Mouse (Mus musculus): ENCODE data around the gene Mtss1l.
"Not testable (repeated sequence)": the region's sequence is repeated elsewhere in the genome, so short reads cannot be mapped to it uniquely, and the experiment has no call there.

The Mtss1l gene

DNA sequence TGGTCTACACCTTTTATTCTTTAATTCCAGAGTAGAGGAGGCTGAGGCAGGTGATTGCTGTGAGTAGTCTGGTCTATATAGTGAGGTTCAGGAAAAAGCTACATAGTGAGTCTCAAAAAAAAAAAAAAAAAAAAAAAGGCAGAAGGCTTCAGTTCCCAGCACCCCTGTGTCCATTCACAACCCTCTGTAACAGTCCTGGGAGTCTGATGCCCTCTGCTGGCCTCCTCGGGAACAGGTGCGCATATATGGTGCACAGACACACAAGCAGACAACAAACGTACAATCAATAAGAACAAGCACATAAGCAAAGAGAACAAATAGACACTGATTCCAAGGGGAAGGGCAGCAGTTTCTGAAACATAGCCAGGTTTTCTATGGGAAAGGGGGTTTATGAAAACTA lies 55.1 kb downstream of the Mtss1l start:
- DNase-seq (ENCODE audit: low read depth, low spot score), result no peak

DNA sequence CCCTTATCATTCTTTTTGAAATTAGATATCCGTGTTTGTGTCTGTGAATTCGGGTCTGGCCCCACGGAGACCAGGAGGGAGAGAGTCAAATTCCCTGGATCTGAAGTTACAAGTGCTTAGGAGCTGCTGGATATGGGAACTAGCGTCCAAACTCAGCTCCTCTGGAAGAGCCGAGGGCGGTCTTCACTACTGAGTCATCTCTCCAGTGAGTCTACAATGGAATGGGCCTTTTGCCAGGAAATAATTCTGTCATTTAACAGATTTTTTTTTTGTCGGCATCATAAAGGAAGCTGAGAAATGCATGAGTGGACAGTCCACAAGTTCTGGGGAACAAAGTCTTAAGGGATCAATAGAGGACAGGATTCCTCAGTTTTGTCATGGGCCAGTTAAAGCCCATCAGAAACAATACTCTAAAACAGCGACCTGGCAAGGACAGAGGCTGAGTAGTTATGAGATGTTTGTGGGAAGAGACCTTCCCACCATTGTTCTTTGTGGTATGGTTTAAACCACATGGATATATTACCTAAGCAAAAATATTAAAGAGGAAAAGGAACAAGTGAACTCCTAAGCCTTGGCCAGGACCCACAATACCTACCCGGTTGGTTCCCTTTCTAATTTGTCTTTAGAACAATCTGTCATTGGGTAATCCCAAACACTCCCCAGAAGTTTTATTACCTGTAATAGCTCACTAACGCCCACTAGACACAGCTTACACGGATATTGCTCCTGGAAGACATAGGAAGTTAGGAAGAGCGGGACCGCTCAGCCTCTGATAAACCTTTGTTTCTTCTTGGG lies 58.8 kb downstream of the Mtss1l start:
- DNase-seq (ENCODE audit: low read depth, low spot score), result no peak

GRCm38 (mm10) chr8:110785366-110785765 lies 64.1 kb downstream of the Mtss1l start:
- DNase-seq (ENCODE audit: low read depth, low spot score), result no peak

DNA sequence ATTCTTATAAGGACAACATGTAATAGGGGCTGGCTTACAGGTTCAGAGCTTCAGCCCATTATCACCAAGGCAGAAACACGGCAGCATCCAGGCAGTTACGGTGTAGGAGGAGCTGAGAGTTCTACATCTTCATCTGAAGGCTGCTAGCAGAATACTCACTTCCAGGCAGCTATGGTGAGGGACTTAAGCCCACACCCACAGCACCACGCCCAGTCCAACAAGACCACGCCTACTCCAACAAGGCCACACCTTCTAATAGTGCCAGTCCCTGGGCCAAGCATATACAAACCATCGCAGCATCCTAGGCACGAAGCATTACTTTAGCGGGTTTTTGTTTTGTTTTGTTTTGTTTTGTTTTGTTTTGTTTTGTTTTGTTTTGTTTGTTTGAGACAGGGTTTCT lies 65.2 kb downstream of the Mtss1l start:
- DNase-seq (ENCODE audit: low read depth, low spot score), result not testable (repeated sequence)

- DNase-seq (ENCODE audit: low read depth, low spot score), result no peak
These were observed 65.7 kb downstream of the Mtss1l start for GRCm38 (mm10) chr8:110786934-110787333.

GRCm38 (mm10) chr8:110787411-110787954 lies 66.2 kb downstream of the Mtss1l start:
- no peak for DNase-seq (ENCODE audit: low read depth, low spot score)

- no peak for DNase-seq (ENCODE audit: low read depth, low spot score)
These were observed 67.7 kb downstream of the Mtss1l start for GRCm38 (mm10) chr8:110788981-110789380.

DNA sequence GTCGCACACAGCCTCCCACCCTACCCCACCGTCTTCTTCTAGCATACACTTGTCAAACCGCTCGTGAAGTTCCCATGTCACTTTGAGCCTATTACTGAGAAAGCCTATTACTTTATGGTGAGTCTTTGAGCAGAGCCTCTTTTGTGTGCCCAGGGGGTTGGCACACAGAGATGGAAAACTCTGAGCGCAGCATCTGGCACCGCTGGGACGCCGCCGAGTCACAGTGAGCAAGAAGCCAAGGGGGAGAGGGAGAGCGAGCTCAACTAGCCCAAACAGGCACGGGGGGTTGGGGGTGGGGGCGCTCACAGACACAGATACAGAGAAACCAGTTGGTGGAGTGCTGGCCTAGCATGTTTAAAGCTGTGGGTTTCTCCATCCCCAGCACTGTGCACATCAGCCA lies 68.3 kb downstream of the Mtss1l start:
- no peak for DNase-seq (ENCODE audit: low read depth, low spot score)

DNA sequence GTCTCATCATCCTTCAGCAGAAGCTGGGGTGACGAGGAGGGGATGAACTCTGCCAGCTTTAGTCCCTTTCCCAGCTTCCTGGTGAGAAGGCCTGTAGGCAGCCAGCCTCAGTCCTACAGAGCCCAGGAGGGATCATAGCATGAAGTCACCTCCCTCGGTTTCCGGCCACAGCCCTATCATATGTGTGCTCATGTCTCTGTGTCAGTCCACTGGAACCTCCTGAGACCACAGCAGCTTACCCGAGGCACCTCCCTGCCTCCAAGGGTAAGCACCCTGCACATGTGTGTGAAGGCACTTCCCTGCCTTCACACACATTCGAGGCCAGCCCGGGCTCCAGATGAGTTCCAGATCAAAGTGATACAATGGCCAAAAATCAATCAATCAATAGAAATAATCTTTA lies 69.0 kb downstream of the Mtss1l start:
- no peak for DNase-seq (ENCODE audit: low read depth, low spot score)
